Mouse (Mus musculus) C2C12 (cell line): ENCODE data around the gene Atf5. TPM values are rescaled to one million over a fixed set of nuclear protein-coding genes. Genes with fewer than 3 reads are reported as not detected.
A peak's percentile ranks its signal among the peaks of the same experiment; 100 is the strongest.

ENCODE experiments used
- H3K27me3 ChIP-seq: one replicate; pipeline ENCODE4 v1.6.1; 2011; ENCODE audit not compliant: control insufficient read depth, insufficient read depth, insufficient read length
- H3K36me3 ChIP-seq: one replicate; pipeline ENCODE4 v1.6.1; 2011; ENCODE audit not compliant: control insufficient read depth, insufficient read depth
- H3K4me3 ChIP-seq: one replicate; pipeline ENCODE4 v1.5.1; 2011; ENCODE audit warnings: mild to moderate bottlenecking, control low read depth; ENCODE audit not compliant: poor library complexity, insufficient read depth, severe bottlenecking
- H3K79me2 ChIP-seq: one replicate; pipeline ENCODE4 v1.6.1; 2011; ENCODE audit not compliant: control insufficient read depth, insufficient read depth
- H3K79me3 ChIP-seq: one replicate; pipeline ENCODE4 v1.6.1; 2011; ENCODE audit warnings: low read depth, control low read depth
- H3ac ChIP-seq: one replicate; pipeline ENCODE3; 2011; ENCODE audit warnings: low read depth; ENCODE audit not compliant: control insufficient read depth, insufficient read length
- CEBPB ChIP-seq: IDR thresholded peaks from one replicate; pipeline ENCODE4 v1.6.1; 2011; ENCODE audit warnings: low read depth, mild to moderate bottlenecking, control low read depth, moderate library complexity
- CTCF ChIP-seq: IDR thresholded peaks from one replicate; pipeline ENCODE4 v1.5.1; 2011; ENCODE audit not compliant: control insufficient read depth, insufficient read depth, insufficient read length
- FOSL1 ChIP-seq: IDR thresholded peaks from one replicate; pipeline ENCODE4 v1.8.0; 2011; ENCODE audit warnings: mild to moderate bottlenecking, low read length; ENCODE audit not compliant: poor library complexity, insufficient read depth, severe bottlenecking
- MAX ChIP-seq: IDR thresholded peaks from one replicate; pipeline ENCODE4 v1.6.1; 2011; ENCODE audit warnings: mild to moderate bottlenecking, control low read depth
- MYOD1 ChIP-seq: IDR thresholded peaks from one replicate; pipeline ENCODE4 v1.6.1; 2011; ENCODE audit warnings: low read depth; ENCODE audit not compliant: control insufficient read depth, insufficient read length
- MYOG ChIP-seq: IDR thresholded peaks from one replicate; pipeline ENCODE4 v1.6.1; 2011; ENCODE audit not compliant: control insufficient read depth, insufficient read length; ENCODE audit errors: extremely low read depth
- USF1 ChIP-seq: IDR thresholded peaks from one replicate; pipeline ENCODE4 v1.6.1; 2011; ENCODE audit warnings: low read depth, mild to moderate bottlenecking, control low read depth, moderate library complexity
- polyA plus RNA-seq: library from polyadenylated mRNA; unstranded; fragments of >200 nt; fragmentation: generic; extraction: Trizol; gene quantifications from one replicate; pipeline ENCODE4 v1.2.1, GENCODE M21; 2012; ENCODE audit warnings: missing spikeins

Atf5 gene
- polyA plus RNA-seq, 1 experiment, result 290 TPM

DNA sequence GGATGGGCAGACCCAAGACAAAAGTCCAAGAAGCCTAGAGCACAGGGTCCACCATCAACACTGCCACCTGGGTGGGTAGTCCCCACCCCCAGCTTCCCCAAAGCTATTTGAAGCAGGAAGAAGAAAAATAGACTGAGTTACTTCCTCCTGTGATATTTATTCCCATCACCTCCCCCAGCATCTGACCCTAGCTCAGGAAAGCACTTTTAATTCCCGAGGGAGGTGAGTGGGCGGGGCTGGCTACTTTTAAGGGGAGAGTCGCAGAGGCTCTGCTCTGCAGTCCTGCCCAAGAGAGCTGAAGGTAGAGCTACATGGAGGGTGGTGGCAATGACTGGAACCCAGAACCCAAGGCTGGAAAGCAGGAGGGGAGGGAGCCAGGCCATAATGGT, 19.6 kb upstream of the Atf5 start:
- H3K79me3 ChIP-seq, result peaks cover 1% of the 10 kb centered on the region

DNA sequence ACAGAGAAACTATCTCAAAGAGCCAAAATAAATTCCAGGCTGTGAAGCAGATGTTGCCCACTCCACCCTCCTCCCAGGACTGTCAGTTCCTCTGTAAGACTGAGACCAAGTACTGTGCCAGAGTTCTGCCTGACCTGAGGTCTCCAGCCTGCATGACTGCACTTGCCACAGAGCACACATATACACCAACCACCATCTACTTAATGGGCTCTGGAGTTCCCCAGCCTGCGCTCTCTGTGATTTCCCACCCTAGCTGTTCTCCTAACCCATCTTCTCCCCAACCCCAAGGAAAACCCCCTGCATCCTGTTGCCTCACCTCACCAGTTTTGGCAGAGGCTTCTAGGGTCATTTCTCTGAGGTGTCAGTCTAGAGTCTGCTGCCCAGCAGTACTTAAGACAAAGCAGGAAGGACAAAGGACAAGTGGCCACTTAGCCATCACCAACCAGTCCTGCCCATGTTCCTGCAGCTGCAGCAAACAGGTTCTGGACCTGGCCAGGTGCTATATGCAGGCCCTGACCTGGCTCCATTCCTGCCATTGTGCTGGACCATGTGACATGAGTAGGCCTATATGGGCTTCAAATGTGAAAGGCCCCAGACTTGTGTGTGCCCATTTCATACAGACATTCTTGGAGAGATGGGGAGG, 19.0 kb upstream of the Atf5 start:
- TF ChIP-seq MAX (no peak), USF1 (no peak), FOSL1 (no peak), MYOD1 (no peak), CEBPB (no peak), MYOG (no peak), CTCF (no peak)

More for the DNA sequence above, 19.6 kb upstream of the Atf5 start:
- Histone ChIP-seq H3K36me3 (peaks cover 4% of the 10 kb centered on the region), H3K4me3 (no peak overlapping the region), H3K79me2 (peaks cover 1% of the 10 kb centered on the region), H3K27me3 (no peaks in the 10 kb centered on the region), H3ac (no peak overlapping the region)
- TF ChIP-seq FOSL1, result no peak
- no peak for TF ChIP-seq CTCF

DNA sequence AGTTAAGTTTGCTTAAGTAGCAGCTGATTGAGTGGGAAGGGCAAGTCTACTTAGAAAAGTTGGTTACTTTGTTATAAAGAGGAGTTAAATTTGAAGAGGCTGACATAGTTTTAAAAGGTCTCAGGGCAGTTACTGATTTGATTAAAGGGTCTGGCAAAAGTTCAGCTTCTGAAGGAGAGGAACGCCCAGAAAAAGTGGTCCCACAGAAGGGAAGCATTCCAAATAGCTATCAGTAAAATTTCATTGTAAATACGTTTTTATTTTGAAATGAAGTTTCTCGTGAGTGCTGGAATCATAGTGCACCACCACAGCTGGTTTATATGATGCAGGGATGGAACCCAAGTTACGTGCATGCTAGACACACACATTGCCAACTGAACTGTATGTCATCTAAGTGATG, 16.3 kb upstream of the Atf5 start:
- no peak overlapping the region for H3K4me3 ChIP-seq
- no peak overlapping the region for H3ac ChIP-seq
- peaks cover 29% of the 10 kb centered on the region for H3K36me3 ChIP-seq
- peaks cover 26% of the 10 kb centered on the region for H3K79me3 ChIP-seq
- TF ChIP-seq MYOG (no peak), MYOD1 (no peak), CTCF (no peak), CEBPB (no peak), MAX (no peak)
- no peaks in the 10 kb centered on the region for H3K27me3 ChIP-seq
- H3K79me2 ChIP-seq, result peaks cover 34% of the 10 kb centered on the region

More for the DNA sequence above, 19.0 kb upstream of the Atf5 start:
- Histone ChIP-seq H3K79me2 (peaks cover 7% of the 10 kb centered on the region), H3K79me3 (peaks cover 5% of the 10 kb centered on the region), H3ac (no peak overlapping the region), H3K4me3 (no peak overlapping the region), H3K27me3 (no peaks in the 10 kb centered on the region), H3K36me3 (peaks cover 9% of the 10 kb centered on the region)

DNA sequence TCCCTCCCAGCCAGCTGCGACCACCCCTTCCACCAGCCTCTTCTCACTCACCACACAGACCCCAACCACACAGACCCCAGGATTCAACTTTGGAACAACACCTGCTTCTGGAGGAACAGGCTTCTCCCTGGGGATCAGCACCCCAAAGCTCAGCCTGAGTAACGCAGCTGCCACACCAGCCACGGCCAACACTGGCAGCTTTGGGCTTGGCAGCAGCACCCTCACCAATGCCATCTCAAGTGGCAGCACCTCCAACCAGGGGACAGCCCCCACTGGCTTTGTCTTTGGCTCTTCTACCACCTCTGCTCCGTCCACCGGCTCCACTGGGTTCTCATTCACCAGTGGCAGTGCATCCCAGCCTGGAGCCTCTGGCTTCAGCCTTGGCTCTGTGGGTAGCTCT, 12.2 kb upstream of the Atf5 start:
- H3K79me3 ChIP-seq, result peaks cover 65% of the 10 kb centered on the region
- TF ChIP-seq FOSL1 (no peak), MYOD1 (no peak), CEBPB (no peak), MYOG (no peak), USF1 (no peak), MAX (no peak), CTCF (no peak)
- H3K79me2 ChIP-seq, result peaks cover 74% of the 10 kb centered on the region
- no peaks in the 10 kb centered on the region for H3K27me3 ChIP-seq
- no peak overlapping the region for H3ac ChIP-seq
- H3K4me3 ChIP-seq, result no peak overlapping the region
- H3K36me3 ChIP-seq, result peaks cover 42% of the 10 kb centered on the region

DNA sequence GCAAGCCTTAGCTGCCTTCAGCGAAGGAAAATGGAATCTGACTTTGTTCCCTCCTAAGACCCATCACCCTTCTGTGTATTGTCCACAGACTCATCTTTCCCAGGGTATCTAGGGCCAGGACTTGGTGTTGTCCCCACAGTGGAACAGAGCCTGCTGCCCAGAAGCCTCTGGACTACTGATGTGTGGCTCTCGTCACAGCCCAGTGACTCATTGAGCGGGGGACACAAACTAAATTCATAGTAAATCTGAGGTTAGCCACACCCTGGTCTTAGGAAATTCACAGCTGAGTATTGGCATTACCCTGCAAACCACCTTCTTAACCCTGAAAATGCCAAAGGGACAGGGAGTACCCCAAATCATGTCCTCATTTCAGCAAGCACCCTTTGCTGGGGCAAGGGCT, 10.3 kb upstream of the Atf5 start:
- no peak overlapping the region for H3K4me3 ChIP-seq
- TF ChIP-seq FOSL1 (no peak), CEBPB (peak; percentile 12)
- H3K36me3 ChIP-seq, result peaks cover 45% of the 10 kb centered on the region

DNA sequence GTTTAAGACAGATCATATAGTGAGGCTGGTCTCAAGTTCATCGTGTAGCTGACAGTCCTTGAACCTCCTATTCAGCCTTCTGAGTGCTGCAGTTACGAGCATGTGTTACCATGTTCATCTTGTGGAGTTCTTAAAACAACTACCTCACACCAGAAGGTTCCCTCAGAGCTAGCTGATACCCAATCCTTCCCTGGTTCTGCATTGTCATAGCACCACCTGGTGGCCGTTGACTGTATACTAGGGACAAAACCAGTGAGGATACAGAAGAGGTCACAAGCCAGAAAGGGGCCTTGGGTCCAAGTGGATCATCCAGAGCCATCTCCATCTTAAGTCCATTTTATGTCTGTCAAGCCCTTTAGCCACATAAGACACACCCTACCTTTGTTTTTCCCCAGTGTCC, 8.4 kb upstream of the Atf5 start:
- H3K36me3 ChIP-seq, result peaks cover 36% of the 10 kb centered on the region
- no peak overlapping the region for H3K4me3 ChIP-seq
- TF ChIP-seq CTCF, result peak; percentile 22
- TF ChIP-seq USF1, result no peak
- peaks cover 91% of the 10 kb centered on the region for H3K79me3 ChIP-seq
- H3ac ChIP-seq, result no peak overlapping the region
- H3K79me2 ChIP-seq, result peaks cover 100% of the 10 kb centered on the region
- no peaks in the 10 kb centered on the region for H3K27me3 ChIP-seq

More for the DNA sequence above, 10.3 kb upstream of the Atf5 start:
- no peak overlapping the region for H3ac ChIP-seq
- peaks cover 94% of the 10 kb centered on the region for H3K79me2 ChIP-seq
- H3K79me3 ChIP-seq, result peaks cover 82% of the 10 kb centered on the region
- H3K27me3 ChIP-seq, result no peaks in the 10 kb centered on the region

DNA sequence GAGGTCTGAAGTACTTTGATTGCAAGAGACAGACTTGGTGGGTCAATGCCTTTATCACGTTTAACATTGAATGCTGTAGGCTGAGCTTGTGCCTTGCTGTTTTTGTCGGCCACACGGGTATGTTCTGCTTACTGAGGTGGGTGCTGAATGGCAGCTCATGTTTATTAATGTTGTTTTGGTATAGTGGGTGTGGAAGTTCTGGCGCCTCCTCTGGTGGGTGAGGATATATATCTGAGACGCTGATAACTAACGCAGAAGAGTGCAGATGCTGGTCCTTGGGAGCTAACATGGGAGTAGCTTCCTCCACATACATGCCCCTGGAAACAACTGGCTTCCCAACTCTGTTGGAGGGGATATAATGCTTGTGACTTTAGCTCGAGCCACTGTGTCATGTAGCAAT, 7.0 kb upstream of the Atf5 start:
- peaks cover 100% of the 10 kb centered on the region for H3K79me2 ChIP-seq
- H3K4me3 ChIP-seq, result no peak overlapping the region
- peaks cover 96% of the 10 kb centered on the region for H3K79me3 ChIP-seq
- no peak overlapping the region for H3ac ChIP-seq
- TF ChIP-seq FOSL1 (no peak), MAX (no peak), MYOD1 (no peak), MYOG (no peak), CEBPB (no peak), CTCF (no peak), USF1 (no peak)
- no peaks in the 10 kb centered on the region for H3K27me3 ChIP-seq
- peaks cover 43% of the 10 kb centered on the region for H3K36me3 ChIP-seq
